Mouse (Mus musculus) hindbrain, embryonic 13.5 days (tissue): ENCODE data around the gene Tmem54. TPM values are rescaled to one million over a fixed set of nuclear protein-coding genes. Genes with fewer than 3 reads are reported as not detected.
A peak's percentile ranks its signal among the peaks of the same experiment; 100 is the strongest.

Experiments
- ATAC-seq: fragments of 200-750 bp; cut with Nextera tagmentation; 2 replicates; pipeline ENCODE4 v1.8.0; 2017; ENCODE audit warnings: moderate TSS enrichment; ENCODE audit not compliant: low FRiP score
- H3K27ac ChIP-seq: fragments of 300-500 bp; sonication (generic); 2 replicates; pipeline ENCODE4 v1.5.1; 2015; ENCODE audit warnings: inconsistent platforms, mild to moderate bottlenecking, moderate library complexity
- H3K27me3 ChIP-seq: fragments of 300-500 bp; sonication (generic); 2 replicates; pipeline ENCODE4 v1.6.1; 2015; ENCODE audit warnings: mild to moderate bottlenecking, inconsistent platforms
- H3K36me3 ChIP-seq: fragments of 300-500 bp; sonication (generic); 2 replicates; pipeline ENCODE4 v1.6.1; 2015; ENCODE audit warnings: mild to moderate bottlenecking, inconsistent platforms
- H3K4me1 ChIP-seq: fragments of 300-500 bp; sonication (generic); replicated peaks from 2 replicates; pipeline ENCODE4 v1.6.1; 2015; ENCODE audit warnings: inconsistent platforms
- H3K4me2 ChIP-seq: fragments of 300-500 bp; sonication (generic); 2 replicates; pipeline ENCODE4 v1.6.1; 2015; ENCODE audit warnings: inconsistent platforms, mild to moderate bottlenecking, moderate library complexity
- H3K4me3 ChIP-seq: fragments of 300-500 bp; sonication (generic); 2 replicates; pipeline ENCODE4 v1.5.1; 2015; ENCODE audit warnings: mild to moderate bottlenecking, inconsistent platforms
- H3K9ac ChIP-seq: fragments of 300-500 bp; sonication (generic); 2 replicates; pipeline ENCODE4 v1.6.1; 2015; ENCODE audit warnings: mild to moderate bottlenecking, inconsistent platforms
- H3K9me3 ChIP-seq: fragments of 300-500 bp; sonication (generic); 2 replicates; pipeline ENCODE4 v1.6.1; 2016; ENCODE audit warnings: inconsistent platforms
- WGBS: fragments of 180-500 bp; shearing (Covaris S2); methylation state at CpG from one replicate; pipeline ENCODE4 v1.1.7; 2015; 5-methylcytosine and 5-hydroxymethylcytosine counted together
- polyA plus RNA-seq: library from polyadenylated mRNA; unstranded; fragments of >200 nt; fragmentation: Nextera tagmentation; extraction: Ambion mirVana; gene quantifications from 2 replicates; pipeline ENCODE4 v1.2.1, GENCODE M21; 2015

Tmem54 gene
- polyA plus RNA-seq, 1 experiment from 2014 or later = not detected

- no peaks in the 10 kb centered on the region for H3K9me3 ChIP-seq
- ATAC-seq = 0 out of 2 replicates have a peak, but pooled peaks have one; percentile 28
- H3K9ac ChIP-seq = peak within 1 kb of the TSS; percentile 82
- no peaks in the 10 kb centered on the region for H3K36me3 ChIP-seq
- WGBS = 1% methylated on average over 38 of the region's 80 CpGs
- H3K27me3 ChIP-seq = peaks cover 36% of the 10 kb centered on the region
- peaks cover 30% of the 10 kb centered on the region for H3K4me1 ChIP-seq
- peak within 1 kb of the TSS; percentile 90 for H3K4me2 ChIP-seq
- H3K27ac ChIP-seq = no peak within 1 kb of the TSS
- H3K4me3 ChIP-seq = peak within 1 kb of the TSS; percentile 61
These were observed 31.4 kb downstream of the Tmem54 start, which contains the start of gene Fndc5 for GRCm38 (mm10) chr4:129136579-129137391. TSS of gene Fndc5 (plus strand) at chr4:129136999.

GRCm38 (mm10) chr4:129137392-129138321 lies 32.3 kb downstream of the Tmem54 start:
- H3K9me3 ChIP-seq = no peaks in the 10 kb centered on the region
- WGBS = 41% methylated on average over 14 of the region's 14 CpGs
- no peak overlapping the region for H3K27ac ChIP-seq
- peaks cover 36% of the 10 kb centered on the region for H3K27me3 ChIP-seq
- H3K4me1 ChIP-seq = peaks cover 38% of the 10 kb centered on the region
- no peak for ATAC-seq
- peak overlapping the region; percentile 90 for H3K4me2 ChIP-seq
- H3K9ac ChIP-seq = peak overlapping the region; percentile 82
- H3K36me3 ChIP-seq = no peaks in the 10 kb centered on the region
- peak overlapping the region; percentile 61 for H3K4me3 ChIP-seq

GRCm38 (mm10) chr4:129139642-129140041 lies 34.3 kb downstream of the Tmem54 start:
- Histone ChIP-seq H3K4me1 (peaks cover 46% of the 10 kb centered on the region), H3K27me3 (peaks cover 36% of the 10 kb centered on the region), H3K36me3 (no peaks in the 10 kb centered on the region), H3K4me2 (no peak overlapping the region), H3K9ac (no peak overlapping the region), H3K4me3 (no peak overlapping the region), H3K9me3 (no peaks in the 10 kb centered on the region), H3K27ac (no peak overlapping the region)
- WGBS = 94% methylated on average over 5 of the region's 5 CpGs
- ATAC-seq = no peak

GRCm38 (mm10) chr4:129140808-129141207 lies 35.5 kb downstream of the Tmem54 start:
- WGBS = 80% methylated on average over 4 of the region's 4 CpGs

GRCm38 (mm10) chr4:129141560-129142438 lies 36.5 kb downstream of the Tmem54 start:
- Histone ChIP-seq H3K4me2 (no peak overlapping the region), H3K4me3 (no peak overlapping the region), H3K36me3 (no peaks in the 10 kb centered on the region), H3K27ac (peak overlapping the region; percentile 31), H3K9ac (no peak overlapping the region), H3K4me1 (peaks cover 42% of the 10 kb centered on the region), H3K9me3 (no peaks in the 10 kb centered on the region), H3K27me3 (peaks cover 19% of the 10 kb centered on the region)
- ATAC-seq = no peak
- 72% methylated on average over 17 of the region's 17 CpGs for WGBS

More at GRCm38 (mm10) chr4:129140808-129141207, 35.5 kb downstream of the Tmem54 start:
- Histone ChIP-seq H3K36me3 (no peaks in the 10 kb centered on the region), H3K27me3 (peaks cover 27% of the 10 kb centered on the region), H3K4me1 (peaks cover 45% of the 10 kb centered on the region), H3K27ac (no peak overlapping the region), H3K9ac (no peak overlapping the region), H3K9me3 (no peaks in the 10 kb centered on the region), H3K4me3 (no peak overlapping the region), H3K4me2 (no peak overlapping the region)
- ATAC-seq = no peak

- no peaks in the 10 kb centered on the region for H3K36me3 ChIP-seq
- H3K9me3 ChIP-seq = no peaks in the 10 kb centered on the region
- no peak overlapping the region for H3K4me2 ChIP-seq
- 83% methylated on average over 11 of the region's 11 CpGs for WGBS
- no peak overlapping the region for H3K4me3 ChIP-seq
- no peak overlapping the region for H3K9ac ChIP-seq
- peaks cover 35% of the 10 kb centered on the region for H3K4me1 ChIP-seq
- H3K27me3 ChIP-seq = peaks cover 13% of the 10 kb centered on the region
- H3K27ac ChIP-seq = no peak overlapping the region
- no peak for ATAC-seq
These were observed 37.2 kb downstream of the Tmem54 start for GRCm38 (mm10) chr4:129142439-129143045.

GRCm38 (mm10) chr4:129143509-129143908 lies 38.2 kb downstream of the Tmem54 start:
- Histone ChIP-seq H3K27me3 (peaks cover 3% of the 10 kb centered on the region; the same call in 1 of the 2 replicates), H3K4me2 (no peak overlapping the region), H3K4me1 (peaks cover 37% of the 10 kb centered on the region), H3K9ac (no peak overlapping the region), H3K27ac (no peak overlapping the region), H3K9me3 (no peaks in the 10 kb centered on the region), H3K36me3 (no peaks in the 10 kb centered on the region), H3K4me3 (no peak overlapping the region)
- ATAC-seq = no peak
- WGBS = 86% methylated on average over 5 of the region's 5 CpGs

GRCm38 (mm10) chr4:129144401-129145367 lies 39.3 kb downstream of the Tmem54 start:
- Histone ChIP-seq H3K9ac (peak overlapping the region; percentile 24; the same call in 1 of the 2 replicates), H3K4me2 (no peak overlapping the region), H3K9me3 (no peaks in the 10 kb centered on the region), H3K36me3 (peaks cover 8% of the 10 kb centered on the region), H3K27ac (peak overlapping the region; percentile 74), H3K4me1 (peaks cover 39% of the 10 kb centered on the region), H3K4me3 (no peak overlapping the region), H3K27me3 (no peaks in the 10 kb centered on the region)
- no peak for ATAC-seq
- 60% methylated on average over 16 of the region's 16 CpGs for WGBS

- H3K27ac ChIP-seq = peak overlapping the region; percentile 74; the same call in 1 of the 2 replicates
- H3K9me3 ChIP-seq = no peaks in the 10 kb centered on the region
- peaks cover 39% of the 10 kb centered on the region for H3K4me1 ChIP-seq
- no peaks in the 10 kb centered on the region for H3K27me3 ChIP-seq
- peaks cover 11% of the 10 kb centered on the region for H3K36me3 ChIP-seq
- ATAC-seq = no peak
- no peak overlapping the region for H3K4me3 ChIP-seq
- no peak overlapping the region for H3K9ac ChIP-seq
- 77% methylated on average over 4 of the region's 4 CpGs for WGBS
- no peak overlapping the region for H3K4me2 ChIP-seq
These were observed 40.1 kb downstream of the Tmem54 start for GRCm38 (mm10) chr4:129145411-129145810.

GRCm38 (mm10) chr4:129145943-129146342 lies 40.6 kb downstream of the Tmem54 start:
- Histone ChIP-seq H3K36me3 (peaks cover 14% of the 10 kb centered on the region), H3K9ac (no peak overlapping the region), H3K4me2 (no peak overlapping the region), H3K4me3 (no peak overlapping the region), H3K27ac (no peak overlapping the region), H3K27me3 (no peaks in the 10 kb centered on the region), H3K9me3 (no peaks in the 10 kb centered on the region), H3K4me1 (peaks cover 39% of the 10 kb centered on the region)
- WGBS = 70% methylated on average over 4 of the region's 4 CpGs
- no peak for ATAC-seq
